ENCODE assay signal across 29 mouse cellular contexts in genomic region chr15:77422925-77423324, GRCm38 (mm10). TPM values are rescaled to one million over a fixed set of nuclear protein-coding genes. Genes with fewer than 3 reads are reported as not detected.
DNase-seq lines count a peak whose midpoint lies in the region; ATAC-seq and TF ChIP-seq lines count a peak whose summit lies in the region.
"Not testable (repeated sequence)": the region's sequence is repeated elsewhere in the genome, so short reads cannot be mapped to it uniquely, and the experiment has no call there.
"Had no signal": no experiment of that assay in that cellular context is flagged by ENCODE, and none has a peak within 500 bp of the region (broad histone marks: within the 10 kb centered on the region; RNA-seq: fewer than 3 reads in every experiment).

No protein-coding gene starts in this region.

- not testable (repeated sequence) for H3K9me3 ChIP-seq in intestine, embryonic 14.5 days (ENCODE audit: control insufficient read depth, low read length); stomach, postnatal 0 days (ENCODE audit: control insufficient read depth, low read length)

- intact Hi-C loops in left cerebral cortex, adult 2 months (cut with DNase I), result not testable (repeated sequence)

- not testable (repeated sequence) for H3K9ac ChIP-seq in intestine, embryonic 14.5 days (ENCODE audit: low read length); stomach, postnatal 0 days (ENCODE audit: low read length)

- not testable (repeated sequence) for H3K27ac ChIP-seq in intestine, embryonic 14.5 days (ENCODE audit: low read depth); stomach, postnatal 0 days (replicated peaks)
- H3K27ac ChIP-seq in left cerebral cortex, adult 2 months, result peak overlapping the region; percentile 44; the same call in 1 of the 2 replicates

- peak; percentile 64 for DNase-seq in NIH3T3 (ENCODE audit: low read depth)
- peak; percentile 25 to 35 for DNase-seq in adrenal gland, postnatal 36 days
- DNase-seq in heart, adult 11 months, result peak; percentile 63
- DNase-seq in intestine, embryonic 14.5 days (ENCODE audit: low spot score), result peak; percentile 48
- peak; percentile 19 for DNase-seq in kidney, postnatal 10 days
- not testable (repeated sequence) for DNase-seq in left cerebral cortex, adult 2 months (ENCODE audit: extremely low spot score in 1 of 2, low spot score in 2 of 2); stomach, postnatal 0 days (ENCODE audit: low spot score)

- not testable (repeated sequence) for H3K4me2 ChIP-seq in intestine, embryonic 14.5 days (ENCODE audit: low read length); stomach, postnatal 0 days (replicated peaks; ENCODE audit: low read depth)

- H3K36me3 ChIP-seq in intestine, embryonic 14.5 days (ENCODE audit: control insufficient read depth, insufficient read depth, low read length); stomach, postnatal 0 days (ENCODE audit: control insufficient read depth, insufficient read depth, low read length): not testable (repeated sequence)

- WGBS in intestine, embryonic 14.5 days, result 58% methylated on average over 3 of the region's 7 CpGs
- 50% methylated on average over 3 of the region's 7 CpGs for WGBS in stomach, postnatal 0 days

- H3K27me3 ChIP-seq in intestine, embryonic 14.5 days (replicated peaks; ENCODE audit: control insufficient read depth, insufficient read depth, low read length); stomach, postnatal 0 days (ENCODE audit: control insufficient read depth, insufficient read depth, low read length): not testable (repeated sequence)

- TF ChIP-seq EP300 in stomach, postnatal 0 days (optimal IDR thresholded peaks at IDR 0.05), result not testable (repeated sequence)

- not testable (repeated sequence) for H3K4me1 ChIP-seq in intestine, embryonic 14.5 days (replicated peaks; ENCODE audit: control insufficient read depth, insufficient read depth, low read length); stomach, postnatal 0 days (replicated peaks; ENCODE audit: control insufficient read depth, insufficient read depth)

- not testable (repeated sequence) for TF ChIP-seq CTCF in left cerebral cortex, adult 2 months (IDR thresholded peaks at IDR 0.05); stomach, postnatal 0 days (IDR thresholded peaks at IDR 0.05; ENCODE audit: low read depth)

- not testable (repeated sequence) for ATAC-seq in intestine, embryonic 14.5 days (replicated peaks; ENCODE audit: low FRiP score, low TSS enrichment, low read depth)
- peak; percentile 74; the same call in 1 of the 2 replicates for ATAC-seq in stomach, postnatal 0 days (ENCODE audit: low FRiP score, low TSS enrichment)

- not testable (repeated sequence) for H3K4me3 ChIP-seq in intestine, embryonic 14.5 days (ENCODE audit: low read depth, low read length); left cerebral cortex, adult 2 months; stomach, postnatal 0 days (ENCODE audit: low read depth, low read length)

RNA-seq across cellular contexts. Expression of gene Apol9a, which starts 12.0 kb away (rescaled TPM):
- 1 to 10 TPM; 1.7 to 2.0 TPM for total RNA-seq in adrenal gland, postnatal 36 days (2021)
- 0.26 and 0.43 TPM in 2 replicates for polyA plus RNA-seq in intestine, embryonic 14.5 days (2014; fragmentation: Nextera tagmentation; extraction: Ambion mirVana)
- total RNA-seq in left cerebral cortex, adult 2 months (2021), result not detected
- 2.3 and 3.1 TPM in 2 replicates for polyA plus RNA-seq in stomach, postnatal 0 days (2015; fragmentation: Nextera tagmentation; extraction: Ambion mirVana)
- total RNA-seq: common myeloid progenitor, adult 5-6 weeks; ES-E14; gastrocnemius, adult 18-20 months; gastrocnemius, postnatal 10 days; granulocyte monocyte progenitor cell, adult 5-6 weeks had no signal
- polyA plus RNA-seq: embryonic facial prominence, embryonic 12.5 days; forebrain, embryonic 11.5 days; forebrain, embryonic 14.5 days; hindbrain, embryonic 14.5 days had no signal

RNA-seq across cellular contexts. Expression of gene Apol7a, which starts 24.0 kb away (rescaled TPM):
- not detected for total RNA-seq in adrenal gland, postnatal 36 days (2021)
- polyA plus RNA-seq in intestine, embryonic 14.5 days (2014; fragmentation: Nextera tagmentation; extraction: Ambion mirVana), result 8.9 and 9.7 TPM in 2 replicates
- under 1 TPM; 0.30 to 0.32 TPM for total RNA-seq in left cerebral cortex, adult 2 months (2021)
- 12.7 and 14.5 TPM in 2 replicates for polyA plus RNA-seq in stomach, postnatal 0 days (2015; fragmentation: Nextera tagmentation; extraction: Ambion mirVana)
- total RNA-seq: common myeloid progenitor, adult 5-6 weeks; forebrain, postnatal 0 days; granulocyte monocyte progenitor cell, adult 5-6 weeks; hindbrain, postnatal 0 days had no signal
- polyA plus RNA-seq: embryonic facial prominence, embryonic 12.5 days; forebrain, embryonic 11.5 days; forebrain, embryonic 14.5 days; forebrain, postnatal 0 days; hindbrain, embryonic 11.5 days; hindbrain, embryonic 14.5 days; hindbrain, postnatal 0 days; inflammation-experienced regulatory T-cells, adult 6 months had no signal

RNA-seq across cellular contexts. Expression of gene Apol7b, which starts 24.4 kb away (rescaled TPM):
- total RNA-seq in adrenal gland, postnatal 36 days (2021), result not detected
- 0.43 TPM in 1 of 2 replicates, not detected in the other for polyA plus RNA-seq in intestine, embryonic 14.5 days (2014; fragmentation: Nextera tagmentation; extraction: Ambion mirVana)
- total RNA-seq in left cerebral cortex, adult 2 months (2021), result not detected
- 0.15 TPM in 1 of 2 replicates, not detected in the other for polyA plus RNA-seq in stomach, postnatal 0 days (2015; fragmentation: Nextera tagmentation; extraction: Ambion mirVana)
- total RNA-seq: adrenal gland, postnatal 4 days; common myeloid progenitor, adult 5-6 weeks; forebrain, postnatal 0 days; granulocyte monocyte progenitor cell, adult 5-6 weeks; heart, postnatal 4 days; hindbrain, postnatal 0 days had no signal
- polyA plus RNA-seq: cerebellum, adult 2 months; embryonic facial prominence, embryonic 12.5 days; embryonic facial prominence, embryonic 15.5 days; forebrain, embryonic 11.5 days; forebrain, embryonic 14.5 days; heart, embryonic 11.5 days; heart, embryonic 14.5 days; hindbrain, embryonic 11.5 days; hindbrain, embryonic 14.5 days; hindbrain, postnatal 0 days had no signal

RNA-seq across cellular contexts. Expression of gene Apol10a, which starts 53.9 kb away (rescaled TPM):
- under 1 TPM in 1 of 2 experiments, not detected in 1; 0.10 TPM for total RNA-seq in adrenal gland, postnatal 36 days (2021)
- 0.09 TPM in 1 of 2 replicates, not detected in the other for polyA plus RNA-seq in intestine, embryonic 14.5 days (2014; fragmentation: Nextera tagmentation; extraction: Ambion mirVana)
- not detected for total RNA-seq in left cerebral cortex, adult 2 months (2021)
- not detected in 2 replicates for polyA plus RNA-seq in stomach, postnatal 0 days (2015; fragmentation: Nextera tagmentation; extraction: Ambion mirVana)
- total RNA-seq: adrenal gland, adult 8-10 months; adrenal gland, postnatal 4 days; common myeloid progenitor, adult 5-6 weeks; ES-E14; forebrain, postnatal 0 days; gastrocnemius, adult 18-20 months; gastrocnemius, postnatal 10 days; gastrocnemius, postnatal 36 days; granulocyte monocyte progenitor cell, adult 5-6 weeks; heart, postnatal 14 days; heart, postnatal 4 days had no signal
- polyA plus RNA-seq: cerebellum, adult 2 months; embryonic facial prominence, embryonic 12.5 days; forebrain, embryonic 11.5 days; forebrain, embryonic 14.5 days; forebrain, postnatal 0 days; heart, embryonic 11.5 days; heart, embryonic 14.5 days; hindbrain, embryonic 11.5 days; hindbrain, embryonic 14.5 days; hindbrain, postnatal 0 days; inflammation-experienced regulatory T-cells, adult 6 months had no signal
